Mouse (Mus musculus) hindbrain, embryonic 12.5 days (tissue): ENCODE measurements at regions not wholly inside any gene's neighbourhood (a gene's known extent, or its start where the extent isn't known, plus 50 kb on each side); places are given as distances from the start of the nearest gene placed in this dataset.

Experiments used
- ATAC-seq: fragments of 200-750 bp; cut with Nextera tagmentation; 2 replicates; pipeline ENCODE4 v1.8.0; 2017; ENCODE audit warnings: moderate TSS enrichment; ENCODE audit not compliant: low FRiP score
- H3K27ac ChIP-seq: fragments of 300-500 bp; sonication (generic); 2 replicates; pipeline ENCODE4 v1.5.1; 2016; ENCODE audit warnings: mild to moderate bottlenecking
- H3K27me3 ChIP-seq: fragments of 300-500 bp; sonication (generic); 2 replicates; pipeline ENCODE4 v1.6.1; 2016; ENCODE audit warnings: mild to moderate bottlenecking
- H3K36me3 ChIP-seq: fragments of 300-500 bp; sonication (generic); 2 replicates; pipeline ENCODE4 v1.6.1; 2016; ENCODE audit warnings: mild to moderate bottlenecking
- H3K4me1 ChIP-seq: fragments of 300-500 bp; sonication (generic); 2 replicates; pipeline ENCODE4 v1.6.1; 2016
- H3K4me2 ChIP-seq: fragments of 300-500 bp; sonication (generic); replicated peaks from 2 replicates; pipeline ENCODE4 v1.6.1; 2016; ENCODE audit warnings: mild to moderate bottlenecking
- H3K4me3 ChIP-seq: fragments of 300-500 bp; sonication (generic); 2 replicates; pipeline ENCODE4 v1.5.1; 2016; ENCODE audit warnings: mild to moderate bottlenecking
- H3K9ac ChIP-seq: fragments of 300-500 bp; sonication (generic); 2 replicates; pipeline ENCODE4 v1.6.1; 2016; ENCODE audit warnings: mild to moderate bottlenecking, moderate library complexity
- H3K9me3 ChIP-seq: fragments of 300-500 bp; sonication (generic); replicated peaks from 2 replicates; pipeline ENCODE4 v1.6.1; 2016; ENCODE audit warnings: mild to moderate bottlenecking
- WGBS: fragments of 180-500 bp; shearing (Covaris S2); methylation state at CpG from one replicate; pipeline ENCODE4 v1.1.7; 2016; 5-methylcytosine and 5-hydroxymethylcytosine counted together

- WGBS = 61% methylated on average over 6 of the region's 6 CpGs
- H3K9me3 ChIP-seq = no peaks in the 10 kb centered on the region
- no peak overlapping the region for H3K27ac ChIP-seq
- ATAC-seq = no peak
- no peaks in the 10 kb centered on the region for H3K27me3 ChIP-seq
- no peak overlapping the region for H3K9ac ChIP-seq
- no peak overlapping the region for H3K4me2 ChIP-seq
- no peaks in the 10 kb centered on the region for H3K36me3 ChIP-seq
- H3K4me3 ChIP-seq = no peak overlapping the region
- H3K4me1 ChIP-seq = peaks cover 3% of the 10 kb centered on the region; the same call in 1 of the 2 replicates
Measured at GRCm38 (mm10) chr2:79062196-79062636, 193.0 kb upstream of the Itga4 start.

- ATAC-seq = no peak
- Histone ChIP-seq H3K27ac (no peak overlapping the region), H3K36me3 (no peaks in the 10 kb centered on the region), H3K9me3 (no peaks in the 10 kb centered on the region), H3K4me3 (no peak overlapping the region), H3K9ac (no peak overlapping the region), H3K27me3 (no peaks in the 10 kb centered on the region), H3K4me1 (peaks cover 3% of the 10 kb centered on the region; the same call in 1 of the 2 replicates), H3K4me2 (no peak overlapping the region)
- 91% methylated on average over 2 of the region's 2 CpGs for WGBS
Measured at GRCm38 (mm10) chr2:79063641-79064040, 191.6 kb upstream of the Itga4 start.

GRCm38 (mm10) chr2:79065321-79065720, 189.9 kb upstream of the Itga4 start:
- Histone ChIP-seq H3K4me2 (no peak overlapping the region), H3K9me3 (no peaks in the 10 kb centered on the region), H3K27me3 (no peaks in the 10 kb centered on the region), H3K9ac (no peak overlapping the region), H3K27ac (no peak overlapping the region), H3K4me1 (0 out of 2 replicates have a peak, but pooled peaks cover 3% of the 10 kb centered on the region), H3K4me3 (no peak overlapping the region), H3K36me3 (no peaks in the 10 kb centered on the region)
- no peak for ATAC-seq
- 91% methylated on average over 1 of the region's 1 CpGs for WGBS

GRCm38 (mm10) chr2:79076115-79076514, 179.1 kb upstream of the Itga4 start:
- 52% methylated on average over 2 of the region's 2 CpGs for WGBS
- Histone ChIP-seq H3K4me2 (no peak overlapping the region), H3K4me1 (no peaks in the 10 kb centered on the region), H3K36me3 (no peaks in the 10 kb centered on the region), H3K4me3 (no peak overlapping the region), H3K9ac (no peak overlapping the region), H3K27me3 (no peaks in the 10 kb centered on the region), H3K27ac (no peak overlapping the region), H3K9me3 (no peaks in the 10 kb centered on the region)
- ATAC-seq = no peak

GRCm38 (mm10) chr2:79078836-79079394, 176.3 kb upstream of the Itga4 start:
- H3K9ac ChIP-seq = no peak overlapping the region
- no peak for ATAC-seq
- H3K27ac ChIP-seq = no peak overlapping the region
- no peaks in the 10 kb centered on the region for H3K27me3 ChIP-seq
- H3K36me3 ChIP-seq = no peaks in the 10 kb centered on the region
- no peak overlapping the region for H3K4me2 ChIP-seq
- H3K9me3 ChIP-seq = no peaks in the 10 kb centered on the region
- H3K4me3 ChIP-seq = no peak overlapping the region
- WGBS = 84% methylated on average over 5 of the region's 5 CpGs
- H3K4me1 ChIP-seq = no peaks in the 10 kb centered on the region

- Histone ChIP-seq H3K27me3 (no peaks in the 10 kb centered on the region), H3K36me3 (no peaks in the 10 kb centered on the region), H3K9me3 (no peaks in the 10 kb centered on the region), H3K4me1 (no peaks in the 10 kb centered on the region), H3K27ac (no peak overlapping the region), H3K4me3 (no peak overlapping the region), H3K9ac (no peak overlapping the region), H3K4me2 (no peak overlapping the region)
- 88% methylated on average over 2 of the region's 2 CpGs for WGBS
- no peak for ATAC-seq
Measured at GRCm38 (mm10) chr2:79081769-79082168, 173.5 kb upstream of the Itga4 start.

- WGBS = 93% methylated on average over 4 of the region's 4 CpGs
- H3K9me3 ChIP-seq = no peaks in the 10 kb centered on the region
- H3K27me3 ChIP-seq = no peaks in the 10 kb centered on the region
- no peak overlapping the region for H3K27ac ChIP-seq
- no peaks in the 10 kb centered on the region for H3K36me3 ChIP-seq
- H3K4me2 ChIP-seq = no peak overlapping the region
- H3K9ac ChIP-seq = no peak overlapping the region
- H3K4me3 ChIP-seq = no peak overlapping the region
- no peak for ATAC-seq
- no peaks in the 10 kb centered on the region for H3K4me1 ChIP-seq
Measured at GRCm38 (mm10) chr2:79086280-79086679, 168.9 kb upstream of the Itga4 start.

- H3K27ac ChIP-seq = no peak overlapping the region
- no peaks in the 10 kb centered on the region for H3K4me1 ChIP-seq
- H3K9me3 ChIP-seq = no peaks in the 10 kb centered on the region
- H3K4me2 ChIP-seq = no peak overlapping the region
- no peak for ATAC-seq
- H3K9ac ChIP-seq = no peak overlapping the region
- no peaks in the 10 kb centered on the region for H3K36me3 ChIP-seq
- WGBS = 76% methylated on average over 9 of the region's 9 CpGs
- H3K4me3 ChIP-seq = no peak overlapping the region
- H3K27me3 ChIP-seq = no peaks in the 10 kb centered on the region
Measured at GRCm38 (mm10) chr2:79086857-79087578, 168.2 kb upstream of the Itga4 start.

- Histone ChIP-seq H3K9me3 (no peaks in the 10 kb centered on the region), H3K36me3 (no peaks in the 10 kb centered on the region), H3K9ac (no peak overlapping the region), H3K4me3 (no peak overlapping the region), H3K27me3 (no peaks in the 10 kb centered on the region), H3K4me2 (no peak overlapping the region), H3K27ac (no peak overlapping the region), H3K4me1 (no peaks in the 10 kb centered on the region)
- no peak for ATAC-seq
- WGBS = 61% methylated on average over 9 of the region's 9 CpGs
Measured at GRCm38 (mm10) chr2:79087600-79088205, 167.5 kb upstream of the Itga4 start.

GRCm38 (mm10) chr2:79090273-79090672, 165.0 kb upstream of the Itga4 start:
- H3K27ac ChIP-seq = no peak overlapping the region
- H3K9me3 ChIP-seq = no peaks in the 10 kb centered on the region
- H3K4me2 ChIP-seq = no peak overlapping the region
- 95% methylated on average over 2 of the region's 2 CpGs for WGBS
- no peaks in the 10 kb centered on the region for H3K36me3 ChIP-seq
- no peak for ATAC-seq
- H3K4me1 ChIP-seq = no peaks in the 10 kb centered on the region
- no peak overlapping the region for H3K9ac ChIP-seq
- H3K27me3 ChIP-seq = no peaks in the 10 kb centered on the region
- H3K4me3 ChIP-seq = no peak overlapping the region

- ATAC-seq = no peak
Measured at GRCm38 (mm10) chr2:79094298-79094697, 160.9 kb upstream of the Itga4 start.

GRCm38 (mm10) chr2:79096532-79097251, 158.5 kb upstream of the Itga4 start:
- no peak for ATAC-seq
- Histone ChIP-seq H3K36me3 (no peaks in the 10 kb centered on the region), H3K4me1 (no peaks in the 10 kb centered on the region), H3K4me2 (no peak overlapping the region), H3K4me3 (no peak overlapping the region), H3K9me3 (no peaks in the 10 kb centered on the region), H3K27me3 (no peaks in the 10 kb centered on the region), H3K27ac (no peak overlapping the region), H3K9ac (no peak overlapping the region)
- 86% methylated on average over 3 of the region's 3 CpGs for WGBS

More at GRCm38 (mm10) chr2:79094298-79094697, 160.9 kb upstream of the Itga4 start:
- Histone ChIP-seq H3K36me3 (no peaks in the 10 kb centered on the region), H3K4me2 (no peak overlapping the region), H3K27me3 (no peaks in the 10 kb centered on the region), H3K4me1 (no peaks in the 10 kb centered on the region), H3K9me3 (no peaks in the 10 kb centered on the region), H3K27ac (no peak overlapping the region), H3K4me3 (no peak overlapping the region), H3K9ac (no peak overlapping the region)
- 47% methylated on average over 1 of the region's 1 CpGs for WGBS
